ENCODE assay signal across 8 mouse cellular contexts in the genomic region with DNA sequence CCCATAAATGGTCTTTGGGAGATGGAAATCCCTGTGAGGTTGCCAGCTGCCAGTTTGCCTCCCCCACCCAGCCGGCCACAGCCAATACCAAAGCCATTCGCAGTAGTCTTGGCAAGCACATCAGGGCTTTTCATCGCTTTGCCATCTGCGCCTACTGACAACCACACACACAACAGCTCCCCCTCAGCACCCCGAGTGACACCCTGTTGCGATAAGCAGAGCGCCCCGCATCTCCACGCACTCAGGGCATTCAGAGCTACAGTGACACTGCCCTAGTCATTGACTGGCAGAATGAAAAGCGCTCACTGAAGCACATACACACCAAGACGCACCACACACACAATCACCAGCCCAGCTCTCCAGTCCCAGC. TPM values are rescaled to one million over a fixed set of nuclear protein-coding genes. Genes with fewer than 3 reads are reported as not detected.
DNase-seq lines count a peak whose midpoint lies in the region; ATAC-seq and TF ChIP-seq lines count a peak whose summit lies in the region.

No protein-coding gene starts in this region.

- peaks cover 9% of the 10 kb centered on the region for H3K36me3 ChIP-seq in kidney, embryonic 16.5 days (ENCODE audit: insufficient read depth, low read length)
- H3K36me3 ChIP-seq in midbrain, postnatal 0 days (ENCODE audit: insufficient read depth, low read length): peaks cover 8% of the 10 kb centered on the region; the same call in 1 of the 2 replicates

- no peak for ATAC-seq in kidney, embryonic 16.5 days (ENCODE audit: low FRiP score, low TSS enrichment)
- 0 out of 4 replicates have a peak, but pooled peaks have one; percentile 10 to 16 for ATAC-seq in hematopoietic stem cell, adult 5-6 weeks (replicated peaks in 1 of 2; ENCODE audit: insufficient read depth in 1 of 2, low FRiP score in 2 of 2, low TSS enrichment in 1 of 2, low read depth in 1 of 2, poor library complexity in 2 of 2, severe bottlenecking in 2 of 2)
- ATAC-seq in midbrain, postnatal 0 days (ENCODE audit: low FRiP score): no peak
- no peak for ATAC-seq in inflammation-experienced regulatory T-cells, adult 6 months

- peaks cover 19% of the 10 kb centered on the region for H3K4me1 ChIP-seq in kidney, embryonic 16.5 days (ENCODE audit: insufficient read depth, low read length)
- no peaks in the 10 kb centered on the region for H3K4me1 ChIP-seq in midbrain, postnatal 0 days (ENCODE audit: insufficient read depth, low read length)

- intact Hi-C loops in left cerebral cortex, postnatal 4 days (cut with DNase I): no loop called here

- peaks cover 15% of the 10 kb centered on the region for H3K27me3 ChIP-seq in kidney, embryonic 16.5 days (ENCODE audit: insufficient read depth, low read length)
- peaks cover 23% of the 10 kb centered on the region; the same call in 1 of the 2 replicates for H3K27me3 ChIP-seq in midbrain, postnatal 0 days (ENCODE audit: insufficient read depth, low read length)

- peak overlapping the region; percentile 92 for H3K4me2 ChIP-seq in kidney, embryonic 16.5 days (replicated peaks; ENCODE audit: low read depth, low read length)
- peak overlapping the region; percentile 87 for H3K4me2 ChIP-seq in midbrain, postnatal 0 days (ENCODE audit: low read depth, low read length, poor library complexity, severe bottlenecking)

- 26% methylated on average over 11 of the region's 11 CpGs for WGBS in kidney, embryonic 16.5 days
- WGBS in midbrain, postnatal 0 days: 22% methylated on average over 11 of the region's 11 CpGs

- no peaks in the 10 kb centered on the region for H3K9me3 ChIP-seq in kidney, embryonic 16.5 days (ENCODE audit: low read length)
- H3K9me3 ChIP-seq in midbrain, postnatal 0 days (ENCODE audit: low read length): no peaks in the 10 kb centered on the region

- no peak overlapping the region for H3K27ac ChIP-seq in kidney, embryonic 16.5 days (ENCODE audit: low read length)
- H3K27ac ChIP-seq in midbrain, postnatal 0 days (ENCODE audit: low read depth, low read length): no peak overlapping the region

- no peak for TF ChIP-seq CTCF in midbrain, postnatal 0 days (IDR thresholded peaks at IDR 0.05)

- peak overlapping the region; percentile 53 for H3K4me3 ChIP-seq in kidney, embryonic 16.5 days (ENCODE audit: low read length)
- peak overlapping the region; percentile 55 for H3K4me3 ChIP-seq in midbrain, postnatal 0 days (ENCODE audit: low read depth, low read length)

- peak overlapping the region; percentile 58; the same call in 1 of the 2 replicates for H3K9ac ChIP-seq in kidney, embryonic 16.5 days (replicated peaks; ENCODE audit: low read length)
- peak overlapping the region; percentile 56; the same call in 1 of the 2 replicates for H3K9ac ChIP-seq in midbrain, postnatal 0 days (replicated peaks; ENCODE audit: low read length, poor library complexity, severe bottlenecking)

- DNase-seq in kidney, adult 11 months: no peak
- DNase-seq in cerebellum, adult 9-11 months: peak; percentile 88
- DNase-seq in left cerebral cortex, postnatal 4 days: peak; percentile 71
- DNase-seq in midbrain, postnatal 0 days (ENCODE audit: low spot score): peak; percentile 36
- no peak for DNase-seq in urinary bladder, adult 2 months (ENCODE audit: low spot score)

RNA-seq across cellular contexts. Expression of a gene that starts 2.2 kb away (rescaled TPM):
- 1.8 and 2.5 TPM in 2 replicates for polyA plus RNA-seq in kidney, embryonic 16.5 days (2015; fragmentation: Nextera tagmentation; extraction: Ambion mirVana)
- total RNA-seq in hematopoietic stem cell, adult 5-6 weeks (2017): not detected in 2 replicates
- 1 to 10 TPM; 6.3 to 9.4 TPM for total RNA-seq in left cerebral cortex, postnatal 4 days (2021)
- total RNA-seq in midbrain, postnatal 0 days (2014; rRNA removed): 16.4 and 21.8 TPM in 2 replicates
- polyA plus RNA-seq in midbrain, postnatal 0 days (2015; fragmentation: Nextera tagmentation; extraction: Ambion mirVana): 20.8 and 23.5 TPM in 2 replicates
- polyA plus RNA-seq in urinary bladder, adult 2 months (2012; rRNA removed): 35.2 and 36.2 TPM in 2 replicates
- 1 to 10 TPM; 1.6 to 4.5 (median 1.9) TPM for polyA plus RNA-seq in inflammation-experienced regulatory T-cells, adult 6 months (2017; shearing (Covaris generic))

RNA-seq across cellular contexts. Expression of a gene that starts 11.1 kb away (rescaled TPM):
- 4.4 TPM in 1 of 2 replicates, not detected in the other for polyA plus RNA-seq in kidney, embryonic 16.5 days (2015; fragmentation: Nextera tagmentation; extraction: Ambion mirVana)
- 18.0 and 43.2 TPM in 2 replicates for total RNA-seq in hematopoietic stem cell, adult 5-6 weeks (2017)
- total RNA-seq in left cerebral cortex, postnatal 4 days (2021): 1 to 10 TPM in 1 of 2 experiments, not detected in 1; 5.0 TPM
- total RNA-seq in midbrain, postnatal 0 days (2014; rRNA removed): 3.3 TPM in 1 of 2 replicates, not detected in the other
- not detected in 2 replicates for polyA plus RNA-seq in midbrain, postnatal 0 days (2015; fragmentation: Nextera tagmentation; extraction: Ambion mirVana)
- 2.0 and 2.2 TPM in 2 replicates for polyA plus RNA-seq in urinary bladder, adult 2 months (2012; rRNA removed)
- 1 to 10 TPM in 1 of 3 experiments, under 1 TPM in 1, not detected in 1; 0.63 to 1.9 TPM for polyA plus RNA-seq in inflammation-experienced regulatory T-cells, adult 6 months (2017; shearing (Covaris generic))

RNA-seq across cellular contexts. Expression of a gene that starts 16.5 kb away (rescaled TPM):
- polyA plus RNA-seq in kidney, embryonic 16.5 days (2015; fragmentation: Nextera tagmentation; extraction: Ambion mirVana): 398 and 453 TPM in 2 replicates
- total RNA-seq in hematopoietic stem cell, adult 5-6 weeks (2017): 123 and 168 TPM in 2 replicates
- total RNA-seq in left cerebral cortex, postnatal 4 days (2021): 100 to 1,000 TPM; 133 to 157 TPM
- total RNA-seq in midbrain, postnatal 0 days (2014; rRNA removed): 520 and 652 TPM in 2 replicates
- polyA plus RNA-seq in midbrain, postnatal 0 days (2015; fragmentation: Nextera tagmentation; extraction: Ambion mirVana): 320 and 345 TPM in 2 replicates
- 836 and 938 TPM in 2 replicates for polyA plus RNA-seq in urinary bladder, adult 2 months (2012; rRNA removed)
- 100 to 1,000 TPM; 259 to 561 (median 285) TPM for polyA plus RNA-seq in inflammation-experienced regulatory T-cells, adult 6 months (2017; shearing (Covaris generic))

Comparison
In these comparisons a context has a peak if more than half of its experiments do, and no peak if none do; other contexts are left out.
1. ATAC-seq: peak in hematopoietic stem cell, adult 5-6 weeks (2 of 2); none in kidney, embryonic 16.5 days (single experiment), midbrain, postnatal 0 days (single experiment) and inflammation-experienced regulatory T-cells, adult 6 months (single experiment).
2. DNase-seq: peak in cerebellum, adult 9-11 months (single experiment), left cerebral cortex, postnatal 4 days (single experiment) and midbrain, postnatal 0 days (single experiment); none in kidney, adult 11 months (single experiment) and urinary bladder, adult 2 months (single experiment).